Mouse (Mus musculus) MEL (cell line): ENCODE measurements around the gene Fars2. TPM values are rescaled to one million over a fixed set of nuclear protein-coding genes. Genes with fewer than 3 reads are reported as not detected.

Experiments used
- DNase-seq: peaks from one replicate; pipeline ENCODE4 v3.0.0; 2011; ENCODE audit warnings: low read depth, low spot score
- H3K27ac ChIP-seq: 2 replicates; pipeline ENCODE4 v1.5.1; 2012; ENCODE audit warnings: low read depth, mild to moderate bottlenecking, control low read depth, low read length, moderate library complexity; ENCODE audit not compliant: control insufficient read depth
- H3K27me3 ChIP-seq, 2 experiments: fragments of 150-350 bp in 1 of 2; sonication (generic) in 1 of 2; 2 replicates each; pipeline ENCODE4 v1.6.1; 2012; ENCODE audit warnings: low read length in 2 of 2, mild to moderate bottlenecking in 2 of 2, improper control_type of control experiment in 1 of 2, moderate library complexity in 1 of 2; ENCODE audit not compliant: insufficient read depth in 2 of 2, control insufficient read depth in 1 of 2
- H3K36me3 ChIP-seq, 2 experiments: 2 replicates each; pipeline ENCODE4 v1.6.1; 2012 to 2014; ENCODE audit warnings: low read length in 2 of 2, improper control_type of control experiment in 1 of 2, inconsistent platforms in 1 of 2, mild to moderate bottlenecking in 1 of 2; ENCODE audit not compliant: insufficient read depth in 2 of 2, control insufficient read depth in 1 of 2
- H3K4me1 ChIP-seq, 2 experiments: fragments of 150-350 bp in 1 of 2; sonication (generic) in 1 of 2; 2 replicates each; pipeline ENCODE4 v1.6.1; 2012; ENCODE audit warnings: low read length in 2 of 2, improper control_type of control experiment in 1 of 2, mild to moderate bottlenecking in 1 of 2; ENCODE audit not compliant: insufficient read depth in 2 of 2, control insufficient read depth in 1 of 2
- H3K4me3 ChIP-seq, 2 experiments: fragments of 150-350 bp in 1 of 2; sonication (generic) in 1 of 2; 2 replicates each; pipeline ENCODE4 v1.5.1; 2012; ENCODE audit warnings: low read depth in 2 of 2, low read length in 2 of 2, mild to moderate bottlenecking in 2 of 2, moderate library complexity in 2 of 2, control low read depth in 1 of 2, improper control_type of control experiment in 1 of 2; ENCODE audit not compliant: control insufficient read depth in 1 of 2, insufficient read depth in 1 of 2
- H3K79me2 ChIP-seq: 2 replicates; pipeline ENCODE4 v1.6.1; 2012; ENCODE audit warnings: mild to moderate bottlenecking, low read length, moderate library complexity; ENCODE audit not compliant: control insufficient read depth, poor library complexity, insufficient read depth
- H3K9ac ChIP-seq: 2 replicates; pipeline ENCODE4 v1.6.1; 2012; ENCODE audit warnings: low read depth, mild to moderate bottlenecking, control low read depth, low read length, moderate library complexity; ENCODE audit not compliant: control insufficient read depth, poor library complexity, severe bottlenecking
- H3K9me3 ChIP-seq: fragments of 150-350 bp; sonication (generic); replicated peaks from 2 replicates; pipeline ENCODE4 v1.6.1; 2012; ENCODE audit warnings: mild to moderate bottlenecking, low read length, improper control_type of control experiment, moderate library complexity; ENCODE audit not compliant: insufficient read depth
- BHLHE40 ChIP-seq: IDR thresholded peaks from 2 replicates; pipeline ENCODE4 v1.6.1; 2012; ENCODE audit warnings: low read depth, mild to moderate bottlenecking, inconsistent platforms, low read length, improper control_type of control experiment, borderline replicate concordance
- CHD1 ChIP-seq: IDR thresholded peaks from 2 replicates; pipeline ENCODE4 v1.6.1; 2012; ENCODE audit warnings: low read depth, mild to moderate bottlenecking, inconsistent platforms, low read length, improper control_type of control experiment
- CTCF ChIP-seq, 3 experiments: IDR thresholded peaks in 2 of 3; conservative IDR thresholded peaks in 1 of 3; 2 replicates each; pipeline ENCODE4 v1.5.1; 2011 to 2012; ENCODE audit warnings: low read length in 3 of 3, low read depth in 2 of 3, mild to moderate bottlenecking in 2 of 3, improper control_type of control experiment in 1 of 3, inconsistent platforms in 1 of 3, mixed read lengths in 1 of 3, moderate library complexity in 1 of 3; ENCODE audit not compliant: control insufficient read depth in 1 of 3, insufficient read depth in 1 of 3, poor library complexity in 1 of 3, severe bottlenecking in 1 of 3
- GABPA ChIP-seq: IDR thresholded peaks from 2 replicates; pipeline ENCODE4 v1.6.1; 2012; ENCODE audit warnings: low read depth, mild to moderate bottlenecking, inconsistent platforms, low read length, improper control_type of control experiment, moderate library complexity
- HCFC1 ChIP-seq: IDR thresholded peaks from 2 replicates; pipeline ENCODE4 v1.6.1; 2012; ENCODE audit warnings: low read depth, mild to moderate bottlenecking, inconsistent platforms, low read length, improper control_type of control experiment, moderate library complexity
- KAT2A ChIP-seq: conservative IDR thresholded peaks from 2 replicates; pipeline ENCODE4 v1.6.1; 2012; ENCODE audit warnings: low read depth, low read length, improper control_type of control experiment, inconsistent platforms
- MAFK ChIP-seq: IDR thresholded peaks from 2 replicates; pipeline ENCODE4 v1.6.1; 2011; ENCODE audit warnings: low read depth, mild to moderate bottlenecking, low read length, improper control_type of control experiment, borderline replicate concordance
- MEF2A ChIP-seq: IDR thresholded peaks from 2 replicates; pipeline ENCODE4 v1.6.1; 2014; ENCODE audit warnings: low read depth, mild to moderate bottlenecking, inconsistent platforms, low read length, improper control_type of control experiment; ENCODE audit not compliant: poor library complexity, insufficient replicate concordance, severe bottlenecking; ENCODE audit errors: extremely low read depth
- MXI1 ChIP-seq: IDR thresholded peaks from 2 replicates; pipeline ENCODE4 v1.6.1; 2011; ENCODE audit warnings: mild to moderate bottlenecking, low read depth, low read length, improper control_type of control experiment
- MYC ChIP-seq: IDR thresholded peaks from 2 replicates; pipeline ENCODE4 v1.6.1; 2011; ENCODE audit warnings: low read depth, mild to moderate bottlenecking, low read length, improper control_type of control experiment, moderate library complexity
- NRF1 ChIP-seq: IDR thresholded peaks from 2 replicates; pipeline ENCODE4 v1.6.1; 2014; ENCODE audit warnings: low read depth, mild to moderate bottlenecking, inconsistent platforms, low read length, improper control_type of control experiment, moderate library complexity; ENCODE audit not compliant: poor library complexity, insufficient read depth, severe bottlenecking
- POLR2A ChIP-seq, 2 experiments: IDR thresholded peaks; 2 replicates each; pipeline ENCODE4 v1.6.1; 2011 to 2012; ENCODE audit warnings: low read length in 2 of 2, mild to moderate bottlenecking in 2 of 2, control low read depth in 1 of 2, improper control_type of control experiment in 1 of 2, low read depth in 1 of 2, moderate library complexity in 1 of 2; ENCODE audit not compliant: control insufficient read depth in 1 of 2, insufficient read depth in 1 of 2, poor library complexity in 1 of 2
- SIN3A ChIP-seq: IDR thresholded peaks from 2 replicates; pipeline ENCODE4 v1.6.1; 2012; ENCODE audit warnings: low read length, improper control_type of control experiment, inconsistent platforms
- SMC3 ChIP-seq: IDR thresholded peaks from 2 replicates; pipeline ENCODE4 v1.6.1; 2011; ENCODE audit warnings: low read depth, low read length, improper control_type of control experiment
- TAL1 ChIP-seq: IDR thresholded peaks from 2 replicates; pipeline ENCODE4 v1.6.1; 2012; ENCODE audit warnings: mild to moderate bottlenecking, inconsistent platforms, low read length, moderate library complexity, mixed read lengths
- TBP ChIP-seq: IDR thresholded peaks from 2 replicates; pipeline ENCODE4 v1.8.0; 2011; ENCODE audit warnings: low read depth, low read length, improper control_type of control experiment
- USF1 ChIP-seq: IDR thresholded peaks from 2 replicates; pipeline ENCODE4 v1.6.1; 2014; ENCODE audit warnings: low read depth, mild to moderate bottlenecking, inconsistent platforms, low read length, improper control_type of control experiment, moderate library complexity
- USF2 ChIP-seq, 2 experiments: IDR thresholded peaks; 2 replicates each; pipeline ENCODE4 v1.6.1; 2011 to 2012; ENCODE audit warnings: improper control_type of control experiment in 2 of 2, low read length in 2 of 2, borderline replicate concordance in 1 of 2, inconsistent platforms in 1 of 2, low read depth in 1 of 2, mild to moderate bottlenecking in 1 of 2; ENCODE audit not compliant: insufficient read depth in 1 of 2
- ZKSCAN1 ChIP-seq: IDR thresholded peaks from 2 replicates; pipeline ENCODE4 v1.6.1; 2012; ENCODE audit warnings: low read depth, mild to moderate bottlenecking, inconsistent platforms, low read length, improper control_type of control experiment, moderate library complexity
- ZMIZ1 ChIP-seq: IDR thresholded peaks from 2 replicates; pipeline ENCODE4 v1.6.1; 2012; ENCODE audit warnings: low read depth, mild to moderate bottlenecking, inconsistent platforms, low read length, improper control_type of control experiment, moderate library complexity
- ZNF384 ChIP-seq: IDR thresholded peaks from 2 replicates; pipeline ENCODE4 v1.6.1; 2012; ENCODE audit warnings: low read depth, mild to moderate bottlenecking, inconsistent platforms, low read length, improper control_type of control experiment
- polyA plus RNA-seq, 2 experiments: library from polyadenylated mRNA; stranded (reverse) in 1 of 2; unstranded in 1 of 2; fragments of >175 nt in 1 of 2; fragments of >200 nt in 1 of 2; gene quantifications; 2 replicates each; pipeline versions ENCODE4 v1.2.1 to v1.2.4; 2012; ENCODE audit warnings: low replicate concordance in 2 of 2, low read depth in 1 of 2; ENCODE audit not compliant: insufficient read length in 2 of 2, insufficient read depth in 1 of 2, missing spikeins in 1 of 2
- total RNA-seq: library from RNA; depleted of rRNA; stranded (reverse); fragments of 300-350 nt; gene quantifications from 2 replicates; pipeline ENCODE4 v1.2.3, GENCODE M21; 2012

Gene Fars2
- total and polyA plus RNA-seq, 3 experiments, result 32.6 to 39.2 TPM; not detected in 1

- Histone ChIP-seq H3K4me3 (no peak overlapping the region), H3K9me3 (no peaks in the 10 kb centered on the region), H3K27me3 (no peaks in the 10 kb centered on the region), H3K36me3 (no peaks in the 10 kb centered on the region), H3K27ac (no peak overlapping the region), H3K9ac (no peak overlapping the region), H3K79me2 (no peaks in the 10 kb centered on the region), H3K4me1 (no peaks in the 10 kb centered on the region)
- TF ChIP-seq USF1 (no peak), TBP (no peak), POLR2A (IDR thresholded peaks at IDR 0.05; ENCODE audit: control insufficient read depth in 1 of 2, insufficient read depth in 1 of 2, low read depth in 1 of 2, low read length in 2 of 2, poor library complexity in 1 of 2) (no peak), CHD1 (no peak), HCFC1 (no peak), TAL1 (no peak), NRF1 (no peak), MEF2A (no peak), CTCF (IDR thresholded peaks at IDR 0.05 in 2 of 3, conservative IDR thresholded peaks at IDR 0.05 in 1 of 3; ENCODE audit: control insufficient read depth in 1 of 3, insufficient read depth in 1 of 3, low read depth in 2 of 3, low read length in 3 of 3, poor library complexity in 1 of 3, severe bottlenecking in 1 of 3) (no peak), ZNF384 (no peak), SMC3 (no peak), KAT2A (no peak), ZKSCAN1 (no peak)
- no peak for DNase-seq
Measured at GRCm38 (mm10) chr13:36726551-36726950, 609.3 kb downstream of the Fars2 start.

- no peak for DNase-seq
- Histone ChIP-seq H3K9ac (no peak overlapping the region), H3K27ac (no peak overlapping the region), H3K4me3 (no peak overlapping the region), H3K27me3 (no peaks in the 10 kb centered on the region), H3K9me3 (no peaks in the 10 kb centered on the region), H3K36me3 (no peaks in the 10 kb centered on the region), H3K4me1 (no peaks in the 10 kb centered on the region), H3K79me2 (no peaks in the 10 kb centered on the region)
- TF ChIP-seq HCFC1, result no peak
- TF ChIP-seq BHLHE40, result no peak
- no peak for TF ChIP-seq ZKSCAN1
- no peak for TF ChIP-seq NRF1
- TF ChIP-seq MXI1, result no peak
- no peak for TF ChIP-seq GABPA
- TF ChIP-seq KAT2A, result no peak
- TF ChIP-seq MYC, result no peak
- no peak for TF ChIP-seq USF2 (IDR thresholded peaks at IDR 0.05; ENCODE audit: borderline replicate concordance in 1 of 2, insufficient read depth in 1 of 2, low read depth in 1 of 2, low read length in 2 of 2)
- no peak for TF ChIP-seq MEF2A
- TF ChIP-seq ZMIZ1, result no peak
- TF ChIP-seq TAL1, result no peak
- no peak for TF ChIP-seq MAFK
- TF ChIP-seq SIN3A, result no peak
- no peak for TF ChIP-seq SMC3
Measured at GRCm38 (mm10) chr13:36726951-36727778, 610.0 kb downstream of the Fars2 start.
